ENCODE assay signal across 7 mouse cellular contexts in the genomic region with DNA sequence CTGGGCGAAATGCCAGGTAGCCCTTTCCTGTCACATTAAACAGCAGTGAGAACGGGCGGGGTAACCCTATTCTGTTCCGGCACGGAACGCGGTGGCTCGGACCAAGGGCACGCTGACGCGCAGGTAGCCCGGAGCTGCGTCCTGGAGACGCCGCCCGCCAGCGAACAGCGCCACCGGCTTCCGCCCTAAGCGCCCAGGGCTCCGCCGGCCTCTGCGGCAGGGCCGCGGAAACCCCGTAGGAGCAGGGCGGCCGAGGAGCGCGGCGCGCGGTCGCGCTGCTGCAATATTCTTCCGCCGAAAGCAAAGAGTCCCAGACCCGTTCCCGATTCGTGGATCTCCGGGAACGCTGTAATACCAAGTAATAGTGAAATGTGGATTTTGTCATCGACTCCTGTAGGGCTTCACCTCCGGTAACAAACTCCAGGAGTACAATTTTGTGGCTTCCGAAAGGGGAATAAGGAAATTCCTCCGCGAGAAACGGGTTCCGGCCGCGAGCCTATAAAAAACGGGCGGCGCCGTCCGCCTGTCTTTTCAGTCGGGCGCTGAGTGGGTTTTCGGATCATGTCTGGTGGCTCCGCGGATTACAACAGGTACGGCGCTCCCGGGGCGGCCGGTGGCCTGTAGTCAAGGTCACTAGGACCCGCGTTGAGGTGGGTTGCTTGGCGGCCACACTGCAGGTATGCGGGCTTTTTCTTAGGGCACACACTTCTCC. TPM values are rescaled to one million over a fixed set of nuclear protein-coding genes. Genes with fewer than 3 reads are reported as not detected.
DNase-seq lines count a peak whose midpoint lies in the region; ATAC-seq lines count a peak whose summit lies in the region.

A gene (plus strand): TSS at position 214 of the 712 bp plus-strand sequence.

- no peaks in the 10 kb centered on the region for H3K9me3 ChIP-seq in embryonic facial prominence, embryonic 11.5 days (replicated peaks; ENCODE audit: control insufficient read depth, low read length)
- no peaks in the 10 kb centered on the region for H3K9me3 ChIP-seq in limb, embryonic 11.5 days (ENCODE audit: control insufficient read depth, low read length)
- H3K9me3 ChIP-seq in midbrain, embryonic 14.5 days (ENCODE audit: control insufficient read depth, low read length), result no peaks in the 10 kb centered on the region

- H3K4me1 ChIP-seq in embryonic facial prominence, embryonic 11.5 days (ENCODE audit: control insufficient read depth, insufficient read depth, low read length), result no peaks in the 10 kb centered on the region; the same call in 1 of the 2 replicates
- H3K4me1 ChIP-seq in limb, embryonic 11.5 days (ENCODE audit: control insufficient read depth, insufficient read depth, low read length), result peaks cover 8% of the 10 kb centered on the region
- peaks cover 19% of the 10 kb centered on the region for H3K4me1 ChIP-seq in midbrain, embryonic 14.5 days (ENCODE audit: control insufficient read depth, insufficient read depth, low read length)

- ATAC-seq in embryonic facial prominence, embryonic 11.5 days (replicated peaks; ENCODE audit: insufficient number of reproducible peaks, low FRiP score, low TSS enrichment, low read depth), result peak; percentile 92
- peak; percentile 87 for ATAC-seq in limb, embryonic 11.5 days (ENCODE audit: insufficient number of reproducible peaks, low FRiP score, low TSS enrichment, low read depth)
- peak; percentile 92 for ATAC-seq in midbrain, embryonic 14.5 days (ENCODE audit: low FRiP score, low TSS enrichment)

- WGBS in embryonic facial prominence, embryonic 11.5 days, result under 1% methylated on average over 71 of the region's 71 CpGs
- under 1% methylated on average over 71 of the region's 71 CpGs for WGBS in limb, embryonic 11.5 days
- under 1% methylated on average over 71 of the region's 71 CpGs for WGBS in midbrain, embryonic 14.5 days

- peak within 1 kb of the TSS; percentile 99 for H3K9ac ChIP-seq in embryonic facial prominence, embryonic 11.5 days (replicated peaks; ENCODE audit: low read length)
- peak within 1 kb of the TSS; percentile 97 for H3K9ac ChIP-seq in limb, embryonic 11.5 days (ENCODE audit: low read length)
- peak within 1 kb of the TSS; percentile 100 for H3K9ac ChIP-seq in midbrain, embryonic 14.5 days (replicated peaks; ENCODE audit: low read length)

- peak within 1 kb of the TSS; percentile 99 for H3K4me3 ChIP-seq in embryonic facial prominence, embryonic 11.5 days (ENCODE audit: low read depth, low read length)
- H3K4me3 ChIP-seq in limb, embryonic 11.5 days (ENCODE audit: low read depth, low read length), result peak within 1 kb of the TSS; percentile 71
- H3K4me3 ChIP-seq in midbrain, embryonic 14.5 days (replicated peaks; ENCODE audit: low read depth, low read length), result peak within 1 kb of the TSS; percentile 97

- H3K27me3 ChIP-seq in embryonic facial prominence, embryonic 11.5 days (ENCODE audit: control insufficient read depth, insufficient read depth, low read length), result no peaks in the 10 kb centered on the region
- no peaks in the 10 kb centered on the region for H3K27me3 ChIP-seq in limb, embryonic 11.5 days (ENCODE audit: control insufficient read depth, insufficient read depth, low read length)
- H3K27me3 ChIP-seq in midbrain, embryonic 14.5 days (ENCODE audit: control insufficient read depth, insufficient read depth, low read length), result no peaks in the 10 kb centered on the region

- H3K36me3 ChIP-seq in embryonic facial prominence, embryonic 11.5 days (replicated peaks; ENCODE audit: control insufficient read depth, insufficient read depth, low read depth, low read length), result no peaks in the 10 kb centered on the region; the same call in 1 of the 2 replicates
- peaks cover 12% of the 10 kb centered on the region; the same call in 1 of the 2 replicates for H3K36me3 ChIP-seq in limb, embryonic 11.5 days (ENCODE audit: control insufficient read depth, insufficient read depth, low read length)
- H3K36me3 ChIP-seq in midbrain, embryonic 14.5 days (ENCODE audit: control insufficient read depth, insufficient read depth, low read length), result peaks cover 36% of the 10 kb centered on the region

- DNase-seq in adrenal gland, postnatal 14 days, result peak; percentile 97
- DNase-seq in embryonic facial prominence, embryonic 11.5 days (ENCODE audit: low spot score), result peak; percentile 93
- DNase-seq in heart, adult 11 months, result peak; percentile 99
- peak; percentile 94 for DNase-seq in kidney, adult 18-20 months
- peak; percentile 93 for DNase-seq in limb, embryonic 11.5 days (ENCODE audit: low spot score)
- peak; percentile 97 for DNase-seq in midbrain, embryonic 14.5 days
- peak; percentile 91 to 92 for DNase-seq in spleen, adult 18-20 months

- H3K27ac ChIP-seq in embryonic facial prominence, embryonic 11.5 days (replicated peaks; ENCODE audit: low read depth, low read length), result peak within 1 kb of the TSS; percentile 94
- peak within 1 kb of the TSS; percentile 94 for H3K27ac ChIP-seq in limb, embryonic 11.5 days (replicated peaks; ENCODE audit: low read depth, low read length)
- H3K27ac ChIP-seq in midbrain, embryonic 14.5 days (replicated peaks; ENCODE audit: low read depth, low read length), result peak within 1 kb of the TSS; percentile 99

- H3K4me2 ChIP-seq in embryonic facial prominence, embryonic 11.5 days (ENCODE audit: low read depth, low read length), result peak within 1 kb of the TSS; percentile 55
- peak within 1 kb of the TSS; percentile 88 for H3K4me2 ChIP-seq in limb, embryonic 11.5 days (ENCODE audit: low read depth, severe bottlenecking)
- H3K4me2 ChIP-seq in midbrain, embryonic 14.5 days (ENCODE audit: low read length), result peak within 1 kb of the TSS; percentile 90

RNA-seq across cellular contexts. Expression of the gene that starts here (rescaled TPM):
- 360 and 379 TPM in 2 replicates for total RNA-seq in adrenal gland, postnatal 14 days (2021)
- 278 and 280 TPM in 2 replicates for polyA plus RNA-seq in embryonic facial prominence, embryonic 11.5 days (2014; fragmentation: Nextera tagmentation; extraction: Ambion mirVana)
- polyA plus RNA-seq in limb, embryonic 11.5 days (2014; fragmentation: Nextera tagmentation; extraction: Ambion mirVana), result 228 and 233 TPM in 2 replicates
- polyA plus RNA-seq in midbrain, embryonic 14.5 days (2014; fragmentation: Nextera tagmentation; extraction: Ambion mirVana), result 337 and 373 TPM in 2 replicates

Comparison
In these comparisons a context has a peak if more than half of its experiments do, and no peak if none do; other contexts are left out.
1. Peak in every context shown above with its lines: DNase-seq, ATAC-seq, H3K4me3 ChIP-seq and H3K27ac ChIP-seq.